Mouse (Mus musculus) heart, embryonic 11.5 days (tissue): ENCODE measurements at regions not wholly inside any gene's neighbourhood (a gene's known extent, or its start where the extent isn't known, plus 50 kb on each side); places are given as distances from the start of the nearest gene placed in this dataset.
A peak's percentile ranks its signal among the peaks of the same experiment; 100 is the strongest.

ENCODE experiments used
- ATAC-seq: fragments of 200-750 bp; cut with Nextera tagmentation; replicated peaks from 2 replicates; pipeline ENCODE4 v1.8.0; 2017; ENCODE audit warnings: moderate library complexity; ENCODE audit not compliant: insufficient number of reproducible peaks, low FRiP score, low TSS enrichment
- H3K27ac ChIP-seq: fragments of 300-500 bp; sonication (generic); 2 replicates; pipeline ENCODE4 v1.5.1; 2014; ENCODE audit warnings: mild to moderate bottlenecking, low read depth, low read length
- H3K27me3 ChIP-seq: fragments of 300-500 bp; sonication (generic); 2 replicates; pipeline ENCODE4 v1.6.1; 2014; ENCODE audit warnings: mild to moderate bottlenecking, low read length, mixed read lengths; ENCODE audit not compliant: control insufficient read depth, insufficient read depth
- H3K36me3 ChIP-seq: fragments of 300-500 bp; sonication (generic); 2 replicates; pipeline ENCODE4 v1.6.1; 2014; ENCODE audit warnings: mild to moderate bottlenecking, low read length, moderate library complexity, mixed read lengths; ENCODE audit not compliant: control insufficient read depth, insufficient read depth
- H3K4me1 ChIP-seq: fragments of 300-500 bp; sonication (generic); 2 replicates; pipeline ENCODE4 v1.6.1; 2014; ENCODE audit warnings: low read length; ENCODE audit not compliant: control insufficient read depth, insufficient read depth
- H3K4me2 ChIP-seq: fragments of 300-500 bp; sonication (generic); 2 replicates; pipeline ENCODE4 v1.6.1; 2014; ENCODE audit warnings: mild to moderate bottlenecking, moderate library complexity
- H3K4me3 ChIP-seq: fragments of 300-500 bp; sonication (generic); 2 replicates; pipeline ENCODE4 v1.5.1; 2014; ENCODE audit warnings: low read depth, low read length
- H3K9ac ChIP-seq: fragments of 300-500 bp; sonication (generic); 2 replicates; pipeline ENCODE4 v1.6.1; 2014; ENCODE audit warnings: mild to moderate bottlenecking, low read depth, low read length, moderate library complexity
- H3K9me3 ChIP-seq: fragments of 300-500 bp; sonication (generic); replicated peaks from 2 replicates; pipeline ENCODE4 v1.6.1; 2016; ENCODE audit warnings: low read length; ENCODE audit not compliant: control insufficient read depth
- WGBS: fragments of 180-500 bp; shearing (Covaris S2); extraction: QIAGEN DNeasy Blood & Tissue Kit; methylation state at CpG from one replicate; pipeline ENCODE4 v1.1.7; 2014; ENCODE audit not compliant: insufficient replicate concordance; 5-methylcytosine and 5-hydroxymethylcytosine counted together

GRCm38 (mm10) chr13:97589626-97590025 is 170.8 kb downstream of the Gm10260 start:
- no peaks in the 10 kb centered on the region for H3K4me1 ChIP-seq
- no peak overlapping the region for H3K27ac ChIP-seq
- no peak overlapping the region for H3K9ac ChIP-seq
- H3K9me3 ChIP-seq = no peaks in the 10 kb centered on the region
- no peak overlapping the region for H3K4me2 ChIP-seq
- no peaks in the 10 kb centered on the region for H3K27me3 ChIP-seq
- WGBS = 69% methylated on average over 8 of the region's 8 CpGs
- no peak overlapping the region for H3K4me3 ChIP-seq
- no peaks in the 10 kb centered on the region for H3K36me3 ChIP-seq
- ATAC-seq = no peak

- no peak overlapping the region for H3K9ac ChIP-seq
- H3K4me1 ChIP-seq = no peaks in the 10 kb centered on the region
- no peaks in the 10 kb centered on the region for H3K27me3 ChIP-seq
- H3K9me3 ChIP-seq = no peaks in the 10 kb centered on the region
- WGBS = 54% methylated on average over 1 of the region's 1 CpGs
- H3K4me3 ChIP-seq = no peak overlapping the region
- no peak for ATAC-seq
- no peak overlapping the region for H3K27ac ChIP-seq
- H3K4me2 ChIP-seq = no peak overlapping the region
- H3K36me3 ChIP-seq = no peaks in the 10 kb centered on the region
Measured at GRCm38 (mm10) chr13:97588085-97588484, 172.3 kb downstream of the Gm10260 start.

GRCm38 (mm10) chr13:97587088-97587487 is 173.3 kb downstream of the Gm10260 start:
- no peaks in the 10 kb centered on the region for H3K4me1 ChIP-seq
- no peaks in the 10 kb centered on the region for H3K27me3 ChIP-seq
- ATAC-seq = no peak
- H3K4me2 ChIP-seq = no peak overlapping the region
- no peaks in the 10 kb centered on the region for H3K9me3 ChIP-seq
- no peak overlapping the region for H3K9ac ChIP-seq
- WGBS = 86% methylated on average over 1 of the region's 1 CpGs
- no peak overlapping the region for H3K4me3 ChIP-seq
- H3K36me3 ChIP-seq = no peaks in the 10 kb centered on the region
- no peak overlapping the region for H3K27ac ChIP-seq

GRCm38 (mm10) chr13:97584045-97584444 is 176.4 kb downstream of the Gm10260 start:
- no peak overlapping the region for H3K9ac ChIP-seq
- no peaks in the 10 kb centered on the region for H3K27me3 ChIP-seq
- H3K27ac ChIP-seq = no peak overlapping the region
- no peaks in the 10 kb centered on the region for H3K9me3 ChIP-seq
- ATAC-seq = no peak
- no peaks in the 10 kb centered on the region for H3K36me3 ChIP-seq
- no peak overlapping the region for H3K4me3 ChIP-seq
- WGBS = 60% methylated on average over 4 of the region's 4 CpGs
- no peak overlapping the region for H3K4me2 ChIP-seq
- H3K4me1 ChIP-seq = peaks cover 21% of the 10 kb centered on the region

- Histone ChIP-seq H3K9me3 (no peaks in the 10 kb centered on the region), H3K4me3 (no peak overlapping the region), H3K4me1 (peaks cover 32% of the 10 kb centered on the region), H3K4me2 (no peak overlapping the region), H3K9ac (no peak overlapping the region), H3K27ac (no peak overlapping the region), H3K27me3 (no peaks in the 10 kb centered on the region), H3K36me3 (no peaks in the 10 kb centered on the region)
- WGBS = 51% methylated on average over 4 of the region's 4 CpGs
- no peak for ATAC-seq
Measured at GRCm38 (mm10) chr13:97581380-97581779, 179.1 kb downstream of the Gm10260 start.

GRCm38 (mm10) chr13:97580241-97580874 is 180.1 kb downstream of the Gm10260 start:
- no peak for ATAC-seq
- Histone ChIP-seq H3K4me2 (no peak overlapping the region), H3K9me3 (no peaks in the 10 kb centered on the region), H3K27ac (peak overlapping the region; percentile 62; the same call in 1 of the 2 replicates), H3K4me3 (no peak overlapping the region), H3K36me3 (no peaks in the 10 kb centered on the region), H3K4me1 (peaks cover 32% of the 10 kb centered on the region), H3K27me3 (no peaks in the 10 kb centered on the region), H3K9ac (no peak overlapping the region)
- WGBS = 15% methylated on average over 3 of the region's 3 CpGs

GRCm38 (mm10) chr13:97578595-97578994 is 181.8 kb downstream of the Gm10260 start:
- Histone ChIP-seq H3K4me2 (no peak overlapping the region), H3K9ac (no peak overlapping the region), H3K27ac (no peak overlapping the region), H3K4me3 (no peak overlapping the region), H3K4me1 (peaks cover 42% of the 10 kb centered on the region), H3K27me3 (no peaks in the 10 kb centered on the region), H3K36me3 (no peaks in the 10 kb centered on the region), H3K9me3 (no peaks in the 10 kb centered on the region)
- ATAC-seq = no peak
- WGBS = 67% methylated on average over 5 of the region's 5 CpGs

GRCm38 (mm10) chr13:97577081-97577785 is 183.2 kb downstream of the Gm10260 start:
- H3K4me3 ChIP-seq = no peak overlapping the region
- no peak overlapping the region for H3K4me2 ChIP-seq
- no peak overlapping the region for H3K9ac ChIP-seq
- no peak overlapping the region for H3K27ac ChIP-seq
- peaks cover 43% of the 10 kb centered on the region for H3K4me1 ChIP-seq
- H3K27me3 ChIP-seq = no peaks in the 10 kb centered on the region
- H3K36me3 ChIP-seq = no peaks in the 10 kb centered on the region
- ATAC-seq = no peak
- WGBS = 53% methylated on average over 9 of the region's 9 CpGs
- no peaks in the 10 kb centered on the region for H3K9me3 ChIP-seq

- peaks cover 19% of the 10 kb centered on the region for H3K4me1 ChIP-seq
- WGBS = 59% methylated on average over 3 of the region's 3 CpGs
- no peaks in the 10 kb centered on the region for H3K36me3 ChIP-seq
- H3K4me2 ChIP-seq = no peak overlapping the region
- no peak overlapping the region for H3K9ac ChIP-seq
- no peak overlapping the region for H3K27ac ChIP-seq
- no peaks in the 10 kb centered on the region for H3K9me3 ChIP-seq
- no peak for ATAC-seq
- no peak overlapping the region for H3K4me3 ChIP-seq
- H3K27me3 ChIP-seq = no peaks in the 10 kb centered on the region
Measured at GRCm38 (mm10) chr13:97573601-97574000, 186.8 kb downstream of the Gm10260 start.
